Mouse (Mus musculus) retina, postnatal 7 days (tissue): ENCODE results near the gene Abhd17c.
"Not testable (repeated sequence)": the region's sequence is repeated elsewhere in the genome, so short reads cannot be mapped to it uniquely, and the experiment has no call there.

Experiments used
- DNase-seq: peaks from one replicate; pipeline ENCODE4 v3.0.0-alpha.2; 2012; ENCODE audit warnings: low read depth, low spot score

The Abhd17c gene

GRCm38 (mm10) chr7:84152821-84153220 is 1.1 kb upstream of the Abhd17c start:
- DNase-seq = no peak

- DNase-seq = no peak
Observed at GRCm38 (mm10) chr7:84152374-84152773, 681 bp upstream of the Abhd17c start.

GRCm38 (mm10) chr7:84151960-84152334 is 254 bp upstream of the Abhd17c start:
- DNase-seq = peak; percentile 87

- no peak for DNase-seq
Observed at GRCm38 (mm10) chr7:84150361-84151000, 1.2 kb downstream of the Abhd17c start.

- DNase-seq = no peak
Observed at GRCm38 (mm10) chr7:84149821-84150220, 1.9 kb downstream of the Abhd17c start.

GRCm38 (mm10) chr7:84148896-84149295 is 2.8 kb downstream of the Abhd17c start:
- no peak for DNase-seq

- no peak for DNase-seq
Observed at GRCm38 (mm10) chr7:84147746-84148145, 3.9 kb downstream of the Abhd17c start.

GRCm38 (mm10) chr7:84145633-84146032 is 6.1 kb downstream of the Abhd17c start:
- DNase-seq = no peak

GRCm38 (mm10) chr7:84142736-84143473 is 8.8 kb downstream of the Abhd17c start:
- DNase-seq = no peak

- no peak for DNase-seq
Observed at GRCm38 (mm10) chr7:84142196-84142595, 9.5 kb downstream of the Abhd17c start.

- DNase-seq = no peak
Observed at GRCm38 (mm10) chr7:84139566-84139965, 12.1 kb downstream of the Abhd17c start.

- no peak for DNase-seq
Observed at GRCm38 (mm10) chr7:84138731-84139130, 13.0 kb downstream of the Abhd17c start.

GRCm38 (mm10) chr7:84137779-84138178 is 13.9 kb downstream of the Abhd17c start:
- no peak for DNase-seq

GRCm38 (mm10) chr7:84135799-84136700 is 15.6 kb downstream of the Abhd17c start:
- no peak for DNase-seq

GRCm38 (mm10) chr7:84132704-84133103 is 19.0 kb downstream of the Abhd17c start:
- DNase-seq = no peak

- no peak for DNase-seq
Observed at GRCm38 (mm10) chr7:84131736-84132135, 20.0 kb downstream of the Abhd17c start.

GRCm38 (mm10) chr7:84128661-84129060 is 23.0 kb downstream of the Abhd17c start:
- DNase-seq = no peak

GRCm38 (mm10) chr7:84125730-84126129 is 26.0 kb downstream of the Abhd17c start:
- DNase-seq = no peak

- DNase-seq = not testable (repeated sequence)
Observed at GRCm38 (mm10) chr7:84123651-84124050, 28.0 kb downstream of the Abhd17c start.

- no peak for DNase-seq
Observed at GRCm38 (mm10) chr7:84121778-84122177, 29.9 kb downstream of the Abhd17c start.

GRCm38 (mm10) chr7:84120142-84120760 is 31.4 kb downstream of the Abhd17c start:
- DNase-seq = no peak
